Mouse (Mus musculus) C3H10T1/2 (cell line): Measurements from ENCODE around the gene Olfr1255. TPM values are rescaled to one million over a fixed set of nuclear protein-coding genes. Genes with fewer than 3 reads are reported as not detected.

Source experiments
- polyA plus RNA-seq, 2 experiments: library from polyadenylated mRNA; unstranded; fragments of >200 nt; fragmentation: generic; extraction: Trizol; gene quantifications; one replicate each; pipeline ENCODE4 v1.2.1; 2012; ENCODE audit warnings: missing spikeins in 2 of 2

Olfr1255 gene
- not detected for polyA plus RNA-seq

GRCm38 (mm10) chr2:89811751-89812150 is at the start of gene Olfr1255:
Gene Olfr1255 (plus strand): TSS chr2:89812051.

GRCm38 (mm10) chr2:89793519-89793918 is 18.3 kb upstream of the Olfr1255 start, which contains the start of gene Olfr1254:
Gene Olfr1254 (minus strand): TSS chr2:89793619.

GRCm38 (mm10) chr2:89841455-89841854 is 29.6 kb downstream of the Olfr1255 start, which contains the start of gene Olfr1256:
Gene Olfr1256 (minus strand): TSS chr2:89841555.

GRCm38 (mm10) chr2:89848105-89848504 is 36.3 kb downstream of the Olfr1255 start, which contains the start of gene Olfr48:
Gene Olfr48 (minus strand): TSS chr2:89848205.

Other genes with a start within 250 kb of the Olfr1255 start
- not detected for gene Olfr1245, start 233.6 kb upstream of the Olfr1255 start, polyA plus RNA-seq
- not detected for gene Olfr1246, start 218.9 kb upstream of the Olfr1255 start, polyA plus RNA-seq
- not detected for gene Olfr1247, start 197.9 kb upstream of the Olfr1255 start, polyA plus RNA-seq
- gene Olfr1248, start 193.8 kb upstream of the Olfr1255 start, polyA plus RNA-seq: not detected
- gene Olfr1249, start 177.1 kb upstream of the Olfr1255 start, polyA plus RNA-seq: not detected
- gene Olfr1250, start 150.6 kb upstream of the Olfr1255 start, polyA plus RNA-seq: not detected
- not detected for gene Olfr1251, start 140.1 kb upstream of the Olfr1255 start, polyA plus RNA-seq
- not detected for gene Olfr1252, start 87.0 kb upstream of the Olfr1255 start, polyA plus RNA-seq
- gene Olfr1253, start 55.0 kb upstream of the Olfr1255 start, polyA plus RNA-seq: not detected
- not detected for gene Olfr1254, start 18.4 kb upstream of the Olfr1255 start, polyA plus RNA-seq
- not detected for gene Olfr1256, start 29.5 kb downstream of the Olfr1255 start, polyA plus RNA-seq
- gene Olfr48, start 36.2 kb downstream of the Olfr1255 start, polyA plus RNA-seq: not detected
- not detected for gene Olfr1257, start 66.4 kb downstream of the Olfr1255 start, polyA plus RNA-seq
- gene Olfr1258, start 115.3 kb downstream of the Olfr1255 start, polyA plus RNA-seq: not detected
- gene Olfr1259, start 136.6 kb downstream of the Olfr1255 start, polyA plus RNA-seq: not detected
- not detected for gene Olfr1260, start 162.3 kb downstream of the Olfr1255 start, polyA plus RNA-seq
- not detected for gene Olfr1261, start 179.2 kb downstream of the Olfr1255 start, polyA plus RNA-seq
- gene Olfr1262, start 188.1 kb downstream of the Olfr1255 start, polyA plus RNA-seq: not detected
- not detected for gene Olfr1263, start 200.1 kb downstream of the Olfr1255 start, polyA plus RNA-seq
- not detected for gene Olfr1264, start 213.5 kb downstream of the Olfr1255 start, polyA plus RNA-seq
- gene Olfr1265, start 223.3 kb downstream of the Olfr1255 start, polyA plus RNA-seq: not detected